Mouse (Mus musculus): ENCODE results near the gene Kcnab2.

GRCm38 (mm10) chr4:152345120-152345889, 132.4 kb downstream of the Kcnab2 start:
- TF ChIP-seq CTCF (IDR thresholded peaks at IDR 0.05; ENCODE audit: low read depth, low read length), result no peak
- TF ChIP-seq POLR2A (IDR thresholded peaks at IDR 0.05; ENCODE audit: extremely low read depth, insufficient read depth, low read length), result no peak
